Comparison of ENCODE assay signal across 8 mouse cellular contexts in the genomic region with DNA sequence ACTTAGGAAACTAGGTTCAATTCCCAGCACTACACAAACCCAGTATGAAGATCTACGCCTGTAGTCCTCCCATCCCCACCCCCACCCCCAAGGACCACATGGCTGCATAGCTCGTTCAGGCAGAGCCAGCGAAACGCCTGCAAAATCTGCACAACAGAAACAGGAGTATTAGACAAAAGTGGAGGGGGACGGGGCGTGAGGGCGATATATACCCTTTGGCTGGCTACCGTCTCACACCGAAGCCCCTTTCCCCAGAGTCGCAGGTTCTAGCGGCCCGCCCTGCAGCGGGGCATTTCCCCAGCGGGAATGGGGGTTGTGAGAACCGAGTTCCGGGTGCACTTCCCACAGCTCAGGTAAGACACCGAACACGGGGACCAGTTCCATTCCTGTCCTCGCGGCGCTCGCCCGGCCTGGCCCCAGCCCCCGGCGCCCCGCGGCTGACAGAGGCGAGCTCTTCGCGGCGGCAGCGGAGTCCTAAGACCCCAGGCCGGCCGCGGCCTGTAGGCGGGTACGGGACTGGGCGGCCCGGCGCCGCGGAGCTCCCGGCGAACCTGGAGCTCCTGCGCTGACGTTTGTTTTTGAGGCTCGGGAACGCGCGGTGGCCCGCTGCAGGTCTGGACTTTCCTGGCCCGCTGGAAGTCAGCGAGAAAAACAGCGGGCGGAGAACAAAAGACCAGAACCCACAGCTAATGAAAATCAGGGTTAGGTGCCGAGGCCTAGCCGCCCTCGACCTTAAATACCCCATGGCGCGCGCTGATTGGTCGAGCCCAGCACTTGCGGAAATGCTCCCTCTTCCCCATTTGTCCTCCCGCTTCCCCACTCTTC. TPM values are rescaled to one million over a fixed set of nuclear protein-coding genes. Genes with fewer than 3 reads are reported as not detected.
A peak's percentile ranks its signal among the peaks of the same experiment; 100 is the strongest.
DNase-seq lines count a peak whose midpoint lies in the region; ATAC-seq and TF ChIP-seq lines count a peak whose summit lies in the region.

No protein-coding gene starts in this region.

- WGBS in intestine, postnatal 0 days: 1% methylated on average over 64 of the region's 64 CpGs
- WGBS in limb, embryonic 14.5 days: under 1% methylated on average over 60 of the region's 64 CpGs
- under 1% methylated on average over 64 of the region's 64 CpGs for whole genome bisulfite sequencing in midbrain, embryonic 16.5 days
- WGBS in spleen, adult 2 months: 1% methylated on average over 64 of the region's 64 CpGs

- no peaks in the 10 kb centered on the region for H3K9me3 ChIP-seq in intestine, postnatal 0 days (ENCODE audit: control insufficient read depth)
- H3K9me3 ChIP-seq in limb, embryonic 14.5 days (ENCODE audit: control insufficient read depth, low read length): no peaks in the 10 kb centered on the region
- no peaks in the 10 kb centered on the region for H3K9me3 ChIP-seq in midbrain, embryonic 16.5 days (replicated peaks; ENCODE audit: control insufficient read depth, low read length, poor library complexity, severe bottlenecking)

- H3K36me3 ChIP-seq in intestine, postnatal 0 days (ENCODE audit: control insufficient read depth, insufficient read depth): no peaks in the 10 kb centered on the region
- 0 out of 2 replicates have a peak, but pooled peaks cover 4% of the 10 kb centered on the region for H3K36me3 ChIP-seq in limb, embryonic 14.5 days (ENCODE audit: control insufficient read depth, insufficient read depth, low read length)
- no peaks in the 10 kb centered on the region for H3K36me3 ChIP-seq in midbrain, embryonic 16.5 days (ENCODE audit: control insufficient read depth, insufficient read depth, low read length)
- no peaks in the 10 kb centered on the region for H3K36me3 ChIP-seq in spleen, adult 2 months (ENCODE audit: control insufficient read depth, insufficient read depth, low read length)

- peaks cover 2% of the 10 kb centered on the region; the same call in 1 of the 2 replicates for H3K4me1 ChIP-seq in intestine, postnatal 0 days (replicated peaks; ENCODE audit: control insufficient read depth, insufficient read depth, low read length)
- H3K4me1 ChIP-seq in limb, embryonic 14.5 days (ENCODE audit: control insufficient read depth, insufficient read depth, low read length): no peaks in the 10 kb centered on the region
- H3K4me1 ChIP-seq in midbrain, embryonic 16.5 days (ENCODE audit: control insufficient read depth, insufficient read depth, low read length): peaks cover 4% of the 10 kb centered on the region; the same call in 1 of the 2 replicates
- H3K4me1 ChIP-seq in spleen, adult 2 months (ENCODE audit: control insufficient read depth, insufficient read depth, insufficient read length): peaks cover 4% of the 10 kb centered on the region

- H3K4me2 ChIP-seq in intestine, postnatal 0 days (replicated peaks; ENCODE audit: low read depth): peak overlapping the region; percentile 94
- peak overlapping the region; percentile 54 for H3K4me2 ChIP-seq in limb, embryonic 14.5 days (replicated peaks; ENCODE audit: low read depth, low read length, severe bottlenecking)
- peak overlapping the region; percentile 75 for H3K4me2 ChIP-seq in midbrain, embryonic 16.5 days (ENCODE audit: low read length)

- no peak for TF ChIP-seq CTCF in intestine, postnatal 0 days (IDR thresholded peaks at IDR 0.05; ENCODE audit: low read depth)
- no peak for TF ChIP-seq CTCF in spleen, adult 2 months (IDR thresholded peaks at IDR 0.05; ENCODE audit: extremely low read depth, insufficient read depth, insufficient read length, insufficient replicate concordance)

- H3K27ac ChIP-seq in intestine, postnatal 0 days (ENCODE audit: low read depth, low read length): peak overlapping the region; percentile 81
- H3K27ac ChIP-seq in limb, embryonic 14.5 days (replicated peaks; ENCODE audit: low read depth, low read length): peak overlapping the region; percentile 92
- H3K27ac ChIP-seq in midbrain, embryonic 16.5 days (ENCODE audit: low read length): peak overlapping the region; percentile 80
- peak overlapping the region; percentile 87 for H3K27ac ChIP-seq in spleen, adult 2 months (ENCODE audit: insufficient read depth, low read length)

- peak overlapping the region; percentile 91 for H3K9ac ChIP-seq in intestine, postnatal 0 days (ENCODE audit: low read depth, low read length)
- peak overlapping the region; percentile 85 for H3K9ac ChIP-seq in limb, embryonic 14.5 days (ENCODE audit: low read depth, low read length, severe bottlenecking)
- H3K9ac ChIP-seq in midbrain, embryonic 16.5 days (ENCODE audit: low read depth, low read length): peak overlapping the region; percentile 82

- ATAC-seq in cerebellum, adult (ENCODE audit: insufficient number of reproducible peaks, low FRiP score, low TSS enrichment): no peak
- peak; percentile 73 for ATAC-seq in intestine, postnatal 0 days
- peak; percentile 90 for ATAC-seq in limb, embryonic 14.5 days (ENCODE audit: low FRiP score, low read depth)
- peak; percentile 93 for ATAC-seq in midbrain, embryonic 16.5 days

- peaks cover under 1% of the 10 kb centered on the region; the same call in 1 of the 2 replicates for H3K27me3 ChIP-seq in intestine, postnatal 0 days (replicated peaks; ENCODE audit: control insufficient read depth, insufficient read depth, low read length)
- H3K27me3 ChIP-seq in limb, embryonic 14.5 days (ENCODE audit: control insufficient read depth, insufficient read depth, low read length): peaks cover 12% of the 10 kb centered on the region
- H3K27me3 ChIP-seq in midbrain, embryonic 16.5 days (ENCODE audit: control insufficient read depth, insufficient read depth, low read depth, low read length): peaks cover 22% of the 10 kb centered on the region
- H3K27me3 ChIP-seq in spleen, adult 2 months (ENCODE audit: control insufficient read depth, insufficient read depth, low read length): peaks cover 2% of the 10 kb centered on the region; the same call in 1 of the 2 replicates

- DNase-seq in cerebellum, adult 11 months: peak; percentile 32
- DNase-seq in embryo, embryonic 11.5 days (ENCODE audit: low read depth, low spot score): peak; percentile 87
- DNase-seq in gastrocnemius, postnatal 4 days (ENCODE audit: low spot score in 2 of 2): peak; percentile 38 to 71
- DNase-seq in limb, embryonic 14.5 days (ENCODE audit: low spot score): peak; percentile 92
- peak; percentile 54 to 83 for DNase-seq in spleen, adult 2 months (ENCODE audit: low read depth in 1 of 2, low spot score in 2 of 2)

- peak; percentile 77; the same call in 1 of the 2 replicates for TF ChIP-seq POLR2A in limb, embryonic 14.5 days (IDR thresholded peaks at IDR 0.05; ENCODE audit: borderline replicate concordance, extremely low read depth, insufficient read depth, insufficient read length)
- peak; percentile 52 for TF ChIP-seq POLR2A in spleen, adult 2 months (IDR thresholded peaks at IDR 0.05; ENCODE audit: low read depth, low read length)

- H3K4me3 ChIP-seq in intestine, postnatal 0 days (ENCODE audit: low read depth, low read length): peak overlapping the region; percentile 69
- H3K4me3 ChIP-seq in limb, embryonic 14.5 days (replicated peaks; ENCODE audit: low read length): peak overlapping the region; percentile 59
- peak overlapping the region; percentile 67 for H3K4me3 ChIP-seq in midbrain, embryonic 16.5 days (ENCODE audit: low read depth, low read length)
- H3K4me3 ChIP-seq in spleen, adult 2 months (ENCODE audit: extremely low read depth, insufficient read depth, insufficient read length): peak overlapping the region; percentile 87

RNA-seq across cellular contexts. Expression of gene BC107364, which starts 37.8 kb away (rescaled TPM):
- total RNA-seq in gastrocnemius, postnatal 4 days (2021): not detected
- polyA plus RNA-seq in intestine, postnatal 0 days (2015; fragmentation: Nextera tagmentation; extraction: Ambion mirVana): 0.54 and 0.56 TPM in 2 replicates
- polyA plus RNA-seq in limb, embryonic 14.5 days (2012; rRNA removed): 0.10 TPM in 1 of 2 replicates, not detected in the other
- 0.40 TPM in 1 of 2 replicates, not detected in the other for polyA plus RNA-seq in limb, embryonic 14.5 days (2014; fragmentation: Nextera tagmentation; extraction: Ambion mirVana)
- not detected in 2 replicates for polyA plus RNA-seq in midbrain, embryonic 16.5 days (2015; fragmentation: Nextera tagmentation; extraction: Ambion mirVana)
- not detected in 2 replicates for polyA plus RNA-seq in spleen, adult 2 months (2012; rRNA removed)

Comparison
In these comparisons a context has a peak if more than half of its experiments do, and no peak if none do; other contexts are left out.
1. DNase-seq: peak in every context shown above with its lines; median percentile 92 in limb, embryonic 14.5 days; 87 in embryo, embryonic 11.5 days; 68 in spleen, adult 2 months; 54 in gastrocnemius, postnatal 4 days; 32 in cerebellum, adult 11 months.